Mouse (Mus musculus) stomach, adult 2 months (tissue): ENCODE data around the gene Gm5862. TPM values are rescaled to one million over a fixed set of nuclear protein-coding genes. Genes with fewer than 3 reads are reported as not detected.

Experiments used
- polyA plus RNA-seq: library from polyadenylated mRNA; depleted of rRNA; stranded (reverse); fragments of >200 nt; gene quantifications from 2 replicates; pipeline ENCODE4 v1.2.3, GENCODE M21; 2012; rRNA removed

Gm5862 gene
- not detected in 2 replicates for polyA plus RNA-seq

DNA sequence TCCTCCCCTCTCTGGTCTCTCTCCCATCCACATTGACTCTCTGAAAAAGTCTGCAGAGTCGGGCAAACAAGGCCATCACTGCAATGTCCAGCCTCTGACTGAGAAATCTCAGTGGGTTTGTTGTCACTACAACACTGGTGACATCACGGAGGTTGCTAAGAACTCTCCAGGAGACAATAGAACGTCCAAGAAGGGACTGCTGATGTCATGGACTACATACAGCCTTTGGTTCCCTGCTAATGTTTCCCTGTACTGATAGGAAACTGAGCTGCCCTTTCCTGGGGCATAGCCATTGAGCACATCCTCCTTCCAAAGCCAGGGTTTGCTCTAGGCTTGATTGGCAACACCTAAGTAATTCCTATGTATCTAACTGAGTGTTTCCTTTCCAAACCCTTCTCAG lies at the start of gene Gm5862:
Gm5862 (minus strand) TSS at position 101 of the 400 bp plus-strand sequence.

DNA sequence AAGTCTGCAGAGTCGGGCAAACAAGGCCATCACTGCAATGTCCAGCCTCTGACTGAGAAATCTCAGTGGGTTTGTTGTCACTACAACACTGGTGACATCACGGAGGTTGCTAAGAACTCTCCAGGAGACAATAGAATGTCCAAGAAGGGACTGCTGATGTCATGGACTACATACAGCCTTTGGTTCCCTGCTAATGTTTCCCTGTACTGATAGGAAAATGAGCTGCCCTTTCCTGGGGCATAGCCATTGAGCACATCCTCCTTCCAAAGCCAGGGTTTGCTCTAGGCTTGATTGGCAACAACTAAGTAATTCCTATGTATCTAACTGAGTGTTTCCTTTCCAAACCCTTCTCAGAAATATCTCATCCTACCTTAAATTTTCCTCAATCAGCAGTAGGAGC lies 35.8 kb upstream of the Gm5862 start, which contains the start of gene Gm7347:
Gm7347 (minus strand) TSS at position 101 of the 400 bp plus-strand sequence.

DNA sequence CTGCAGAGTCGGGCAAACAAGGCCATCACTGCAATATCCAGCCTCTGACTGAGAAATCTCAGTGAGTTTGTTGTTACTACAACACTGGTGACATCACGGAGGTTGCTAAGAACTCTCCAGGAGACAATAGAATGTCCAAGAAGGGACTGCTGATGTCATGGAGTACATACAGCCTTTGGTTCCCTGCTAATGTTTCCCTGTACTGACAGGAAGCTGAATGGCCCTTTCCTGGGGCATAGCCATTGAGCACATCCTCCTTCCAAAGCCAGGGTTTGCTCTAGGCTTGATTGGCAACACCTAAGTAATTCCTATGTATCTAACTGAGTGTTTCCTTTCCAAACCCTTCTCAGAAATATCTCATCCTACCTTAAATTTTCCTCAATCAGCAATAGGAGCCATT lies 16.7 kb upstream of the Gm5862 start, which contains the start of gene Speer4a:
Speer4a (minus strand) TSS at position 101 of the 400 bp plus-strand sequence.

DNA sequence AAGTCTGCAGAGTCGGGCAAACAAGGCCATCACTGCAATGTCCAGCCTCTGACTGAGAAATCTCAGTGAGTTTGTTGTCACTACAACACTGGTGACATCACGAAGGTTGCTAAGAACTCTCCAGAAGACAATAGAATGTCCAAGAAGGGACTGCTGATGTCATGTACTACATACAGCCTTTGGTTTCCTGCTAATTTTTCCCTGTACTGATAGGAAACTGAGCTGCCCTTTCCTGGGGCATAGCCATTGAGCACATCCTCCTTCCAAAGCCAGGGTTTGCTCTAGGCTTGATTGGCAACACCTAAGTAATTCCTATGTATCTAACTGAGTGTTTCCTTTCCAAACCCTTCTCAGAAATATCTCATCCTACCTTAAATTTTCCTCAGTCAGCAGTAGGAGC lies 18.0 kb downstream of the Gm5862 start, which contains the start of gene Gm1979:
Gm1979 (minus strand) TSS at position 101 of the 400 bp plus-strand sequence.

DNA sequence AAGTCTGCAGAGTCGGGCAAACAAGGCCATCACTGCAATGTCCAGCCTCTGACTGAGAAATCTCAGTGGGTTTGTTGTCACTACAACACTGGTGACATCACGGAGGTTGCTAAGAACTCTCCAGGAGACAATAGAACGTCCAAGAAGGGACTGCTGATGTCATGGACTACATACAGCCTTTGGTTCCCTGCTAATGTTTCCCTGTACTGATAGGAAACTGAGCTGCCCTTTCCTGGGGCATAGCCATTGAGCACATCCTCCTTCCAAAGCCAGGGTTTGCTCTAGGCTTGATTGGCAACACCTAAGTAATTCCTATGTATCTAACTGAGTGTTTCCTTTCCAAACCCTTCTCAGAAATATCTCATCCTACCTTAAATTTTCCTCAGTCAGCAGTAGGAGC lies 34.2 kb downstream of the Gm5862 start, which contains the start of gene Gm21698:
Gm21698 (minus strand) TSS at position 101 of the 400 bp plus-strand sequence.

DNA sequence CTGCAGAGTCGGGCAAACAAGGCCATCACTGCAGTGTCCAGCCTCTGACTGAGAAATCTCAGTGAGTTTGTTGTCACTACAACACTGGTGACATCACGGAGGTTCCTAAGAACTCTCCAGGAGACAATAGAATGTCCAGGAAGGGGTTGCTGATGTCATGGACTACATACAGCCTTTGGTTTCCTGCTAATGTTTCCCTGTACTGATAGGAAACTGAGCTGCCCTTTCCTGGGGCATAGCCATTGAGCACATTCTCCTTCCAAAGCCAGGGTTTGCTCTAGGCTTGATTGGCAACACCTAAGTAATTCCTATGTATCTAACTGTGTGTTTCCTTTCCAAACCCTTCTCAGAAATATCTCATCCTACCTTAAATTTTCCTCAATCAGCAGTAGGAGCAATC lies 50.2 kb downstream of the Gm5862 start, which contains the start of gene Gm21680:
Gm21680 (minus strand) TSS at position 101 of the 400 bp plus-strand sequence.

Other genes with a start within 250 kb of the Gm5862 start
- gene Gm21663, start 80.5 kb downstream of the Gm5862 start, polyA plus RNA-seq: not detected in 2 replicates
- gene Gm21671, start 68.5 kb downstream of the Gm5862 start, polyA plus RNA-seq: not detected in 2 replicates
- gene Gm21680, start 50.3 kb downstream of the Gm5862 start, polyA plus RNA-seq: not detected in 2 replicates
- gene Gm21698, start 34.3 kb downstream of the Gm5862 start, polyA plus RNA-seq: not detected in 2 replicates
- gene Gm1979, start 18.1 kb downstream of the Gm5862 start, polyA plus RNA-seq: not detected in 2 replicates
- gene Speer4a, start 16.6 kb upstream of the Gm5862 start, polyA plus RNA-seq: not detected in 2 replicates
- not detected in 2 replicates for gene Gm7347, start 35.7 kb upstream of the Gm5862 start, polyA plus RNA-seq
- gene Gm10471, start 66.4 kb upstream of the Gm5862 start, polyA plus RNA-seq: not detected in 2 replicates
- not detected in 2 replicates for gene 5031410I06Rik, start 82.4 kb upstream of the Gm5862 start, polyA plus RNA-seq
- gene Gm10220, start 98.5 kb upstream of the Gm5862 start, polyA plus RNA-seq: not detected in 2 replicates
- 0.02 TPM in 1 of 2 replicates, not detected in the other for gene Gm7361, start 234.8 kb upstream of the Gm5862 start, polyA plus RNA-seq